Mouse (Mus musculus) limb, embryonic 11.5 days (tissue): ENCODE results near the gene Nucb1. TPM values are rescaled to one million over a fixed set of nuclear protein-coding genes. Genes with fewer than 3 reads are reported as not detected.
A peak's percentile ranks its signal among the peaks of the same experiment; 100 is the strongest.
"Not testable (repeated sequence)": the region's sequence is repeated elsewhere in the genome, so short reads cannot be mapped to it uniquely, and the experiment has no call there.

Source experiments
- ATAC-seq: fragments of 200-750 bp; cut with Nextera tagmentation; 2 replicates; pipeline ENCODE4 v1.8.0; 2017; ENCODE audit warnings: low read depth; ENCODE audit not compliant: insufficient number of reproducible peaks, low FRiP score, low TSS enrichment
- DNase-seq: peaks from one replicate; pipeline ENCODE4 v3.0.0-alpha.2; 2015; ENCODE audit warnings: low spot score
- H3K27ac ChIP-seq: fragments of 300-500 bp; sonication (generic); replicated peaks from 2 replicates; pipeline ENCODE4 v1.5.1; 2014; ENCODE audit warnings: low read depth, mild to moderate bottlenecking, low read length
- H3K27me3 ChIP-seq: fragments of 300-500 bp; sonication (generic); 2 replicates; pipeline ENCODE4 v1.6.1; 2014; ENCODE audit warnings: mild to moderate bottlenecking, low read length, mixed read lengths; ENCODE audit not compliant: control insufficient read depth, insufficient read depth
- H3K36me3 ChIP-seq: fragments of 300-500 bp; sonication (generic); 2 replicates; pipeline ENCODE4 v1.6.1; 2014; ENCODE audit warnings: mild to moderate bottlenecking, low read length, moderate library complexity, mixed read lengths; ENCODE audit not compliant: control insufficient read depth, insufficient read depth
- H3K4me1 ChIP-seq: fragments of 300-500 bp; sonication (generic); 2 replicates; pipeline ENCODE4 v1.6.1; 2014; ENCODE audit warnings: low read length, mixed read lengths; ENCODE audit not compliant: control insufficient read depth, insufficient read depth
- H3K4me2 ChIP-seq: fragments of 300-500 bp; sonication (generic); 2 replicates; pipeline ENCODE4 v1.6.1; 2014; ENCODE audit warnings: low read depth, mild to moderate bottlenecking, moderate library complexity; ENCODE audit not compliant: severe bottlenecking
- H3K4me3 ChIP-seq: fragments of 300-500 bp; sonication (generic); 2 replicates; pipeline ENCODE4 v1.5.1; 2014; ENCODE audit warnings: low read depth, low read length
- H3K9ac ChIP-seq: fragments of 300-500 bp; sonication (generic); 2 replicates; pipeline ENCODE4 v1.6.1; 2014; ENCODE audit warnings: mild to moderate bottlenecking, low read length
- H3K9me3 ChIP-seq: fragments of 300-500 bp; sonication (generic); 2 replicates; pipeline ENCODE4 v1.6.1; 2016; ENCODE audit warnings: low read length; ENCODE audit not compliant: control insufficient read depth
- WGBS: fragments of 180-500 bp; shearing (Covaris S2); extraction: QIAGEN DNeasy Blood & Tissue Kit; methylation state at CpG from one replicate; pipeline ENCODE4 v1.1.7; 2014; 5-methylcytosine and 5-hydroxymethylcytosine counted together
- polyA plus RNA-seq: library from polyadenylated mRNA; unstranded; fragments of >200 nt; fragmentation: Nextera tagmentation; extraction: Ambion mirVana; gene quantifications from 2 replicates; pipeline ENCODE4 v1.2.1, GENCODE M21; 2014

The Nucb1 gene
- polyA plus RNA-seq, 1 experiment from 2014 or later, result 122 TPM

GRCm38 (mm10) chr7:45481374-45481927 is 28.8 kb downstream of the Nucb1 start, which contains the start of gene Tulp2:
Tulp2 (plus strand) TSS chr7:45481877.
- no peak within 1 kb of the TSS for H3K27ac ChIP-seq
- no peaks in the 10 kb centered on the region for H3K27me3 ChIP-seq
- no peaks in the 10 kb centered on the region for H3K9me3 ChIP-seq
- H3K4me2 ChIP-seq, result no peak within 1 kb of the TSS
- H3K36me3 ChIP-seq, result no peaks in the 10 kb centered on the region
- H3K4me1 ChIP-seq, result no peaks in the 10 kb centered on the region
- no peak within 1 kb of the TSS for H3K9ac ChIP-seq
- 55% methylated on average over 15 of the region's 15 CpGs for WGBS
- DNase-seq (peak; percentile 61), ATAC-seq (peak; percentile 67; the same call in 1 of the 2 replicates)
- H3K4me3 ChIP-seq, result no peak within 1 kb of the TSS

GRCm38 (mm10) chr7:45480310-45480709 is 29.9 kb downstream of the Nucb1 start:
- not testable (repeated sequence) for H3K9me3 ChIP-seq, H3K27me3 ChIP-seq, H3K36me3 ChIP-seq, ATAC-seq, H3K4me3 ChIP-seq, H3K4me1 ChIP-seq, H3K27ac ChIP-seq, H3K4me2 ChIP-seq, DNase-seq, H3K9ac ChIP-seq
- WGBS, result 80% methylated on average over 3 of the region's 4 CpGs

- no peak overlapping the region for H3K4me2 ChIP-seq
- ATAC-seq, result no peak
- no peaks in the 10 kb centered on the region for H3K9me3 ChIP-seq
- H3K27ac ChIP-seq, result no peak overlapping the region
- no peaks in the 10 kb centered on the region for H3K36me3 ChIP-seq
- H3K27me3 ChIP-seq, result no peaks in the 10 kb centered on the region
- DNase-seq, result no peak
- no peaks in the 10 kb centered on the region for H3K4me1 ChIP-seq
- H3K9ac ChIP-seq, result no peak overlapping the region
- 96% methylated on average over 7 of the region's 7 CpGs for WGBS
- no peak overlapping the region for H3K4me3 ChIP-seq
Observed at GRCm38 (mm10) chr7:45478774-45479173, 31.4 kb downstream of the Nucb1 start.

GRCm38 (mm10) chr7:45477003-45477402 is 33.2 kb downstream of the Nucb1 start:
- Histone ChIP-seq H3K36me3 (no peaks in the 10 kb centered on the region), H3K27ac (no peak overlapping the region), H3K9ac (no peak overlapping the region), H3K4me3 (no peak overlapping the region), H3K4me2 (no peak overlapping the region), H3K27me3 (no peaks in the 10 kb centered on the region), H3K9me3 (no peaks in the 10 kb centered on the region), H3K4me1 (no peaks in the 10 kb centered on the region)
- ATAC-seq (no peak), DNase-seq (peak; percentile 67)
- 13% methylated on average over 3 of the region's 3 CpGs for WGBS

- no peak overlapping the region for H3K4me3 ChIP-seq
- no peaks in the 10 kb centered on the region for H3K36me3 ChIP-seq
- no peak overlapping the region for H3K27ac ChIP-seq
- H3K27me3 ChIP-seq, result no peaks in the 10 kb centered on the region
- H3K9me3 ChIP-seq, result no peaks in the 10 kb centered on the region
- DNase-seq (no peak), ATAC-seq (no peak)
- H3K9ac ChIP-seq, result no peak overlapping the region
- H3K4me1 ChIP-seq, result no peaks in the 10 kb centered on the region
- no peak overlapping the region for H3K4me2 ChIP-seq
- 65% methylated on average over 1 of the region's 1 CpGs for WGBS
Observed at GRCm38 (mm10) chr7:45476453-45476852, 33.8 kb downstream of the Nucb1 start.

GRCm38 (mm10) chr7:45475291-45475969 is 34.8 kb downstream of the Nucb1 start:
- Histone ChIP-seq H3K4me2 (no peak overlapping the region; the same call in 1 of the 2 replicates), H3K27ac (no peak overlapping the region), H3K9me3 (no peaks in the 10 kb centered on the region), H3K4me1 (no peaks in the 10 kb centered on the region), H3K27me3 (no peaks in the 10 kb centered on the region), H3K4me3 (no peak overlapping the region), H3K9ac (no peak overlapping the region), H3K36me3 (no peaks in the 10 kb centered on the region)
- no peak for ATAC-seq
- DNase-seq, result no peak
- 65% methylated on average over 16 of the region's 16 CpGs for WGBS

- Histone ChIP-seq H3K36me3 (no peaks in the 10 kb centered on the region), H3K9me3 (no peaks in the 10 kb centered on the region), H3K4me2 (no peak overlapping the region), H3K9ac (no peak overlapping the region), H3K4me3 (no peak overlapping the region), H3K4me1 (peaks cover 7% of the 10 kb centered on the region), H3K27ac (no peak overlapping the region), H3K27me3 (no peaks in the 10 kb centered on the region)
- no peak for ATAC-seq
- peak; percentile 80 for DNase-seq
- 9% methylated on average over 3 of the region's 3 CpGs for WGBS
Observed at GRCm38 (mm10) chr7:45470869-45471268, 39.3 kb downstream of the Nucb1 start.

GRCm38 (mm10) chr7:45467090-45467670 is 43.0 kb downstream of the Nucb1 start:
- Histone ChIP-seq H3K9me3 (no peaks in the 10 kb centered on the region), H3K4me1 (peaks cover 12% of the 10 kb centered on the region), H3K27ac (no peak overlapping the region), H3K27me3 (no peaks in the 10 kb centered on the region), H3K4me3 (peak overlapping the region; percentile 90), H3K36me3 (peaks cover 10% of the 10 kb centered on the region), H3K4me2 (peak overlapping the region; percentile 94), H3K9ac (peak overlapping the region; percentile 83; the same call in 1 of the 2 replicates)
- no peak; the same call in 1 of the 2 replicates for ATAC-seq
- WGBS, result 34% methylated on average over 7 of the region's 7 CpGs
- no peak for DNase-seq
